Mouse (Mus musculus): ENCODE measurements around the gene Kndc1.

- TF ChIP-seq CTCF (IDR thresholded peaks at IDR 0.05; ENCODE audit: insufficient read depth, low read depth, low read length) (no peak), POLR2A (IDR thresholded peaks at IDR 0.05; ENCODE audit: insufficient read depth, low read depth, low read length) (no peak)
Observed at GRCm38 (mm10) chr7:139863076-139863475, 31.4 kb upstream of the Kndc1 start.

Measured in olfactory bulb, adult 2 months (tissue).